Mouse (Mus musculus) cerebellum, adult 2 months (tissue): ENCODE measurements around the gene Mfsd7a.

Source experiments
- CTCF ChIP-seq: fragments of 200-500 bp; IDR thresholded peaks from 2 replicates; pipeline ENCODE4 v1.5.1; 2011; ENCODE audit warnings: low read depth, mild to moderate bottlenecking, control low read depth, low read length, moderate library complexity, borderline replicate concordance; ENCODE audit not compliant: insufficient read depth
- POLR2A ChIP-seq: fragments of 200-500 bp; IDR thresholded peaks from 2 replicates; pipeline ENCODE4 v1.6.1; 2011; ENCODE audit warnings: low read length, control low read depth, borderline replicate concordance; ENCODE audit not compliant: insufficient read depth

DNA sequence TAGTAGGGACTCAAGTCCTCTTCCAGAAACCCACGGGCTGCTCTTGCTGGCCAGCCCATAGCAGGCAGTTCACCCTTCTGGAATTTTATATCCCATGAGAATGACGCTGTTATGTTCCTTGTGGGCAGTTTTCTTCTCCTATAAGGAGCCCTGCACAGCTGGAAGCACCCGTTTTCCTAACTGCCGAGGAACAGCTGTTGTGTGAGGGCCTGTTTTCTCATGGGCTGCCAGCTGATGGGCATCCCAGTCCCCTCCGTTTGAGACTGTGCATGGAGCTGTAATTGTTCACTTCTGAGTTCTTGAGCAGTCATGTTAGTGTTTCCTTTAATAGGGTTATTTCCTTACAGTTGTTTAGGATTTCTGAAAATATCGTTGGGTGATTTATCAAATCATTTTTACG lies 20.9 kb upstream of the Mfsd7a start:
- TF ChIP-seq CTCF (no peak), POLR2A (no peak)
